Mouse (Mus musculus) macrophage (primary cell): ENCODE measurements at regions not wholly inside any gene's neighbourhood (a gene's known extent, or its start where the extent isn't known, plus 50 kb on each side); places are given as distances from the start of the nearest gene placed in this dataset.
A peak's percentile ranks its signal among the peaks of the same experiment; 100 is the strongest.

ENCODE experiments used
- H3K27ac ChIP-seq: fragments of 350-480 bp; formaldehyde crosslinking; 2 replicates; pipeline ENCODE4 v1.9.0; 2021
- H3K36me3 ChIP-seq: fragments of 350-480 bp; formaldehyde crosslinking; 2 replicates; pipeline ENCODE4 v1.9.0; 2021; ENCODE audit errors: inconsistent target
- H3K4me3 ChIP-seq: fragments of 350-480 bp; formaldehyde crosslinking; 2 replicates; pipeline ENCODE4 v1.9.0; 2021; ENCODE audit errors: inconsistent target
- H3K79me2 ChIP-seq: fragments of 350-480 bp; formaldehyde crosslinking; 2 replicates; pipeline ENCODE4 v1.9.0; 2021; ENCODE audit errors: inconsistent target
- WGBS: methylation state at CpG from one replicate; pipeline ENCODE4 v1.1.7; 2026; ENCODE audit warnings: inconsistent platforms; ENCODE audit not compliant: missing documents; 5-methylcytosine and 5-hydroxymethylcytosine counted together

DNA sequence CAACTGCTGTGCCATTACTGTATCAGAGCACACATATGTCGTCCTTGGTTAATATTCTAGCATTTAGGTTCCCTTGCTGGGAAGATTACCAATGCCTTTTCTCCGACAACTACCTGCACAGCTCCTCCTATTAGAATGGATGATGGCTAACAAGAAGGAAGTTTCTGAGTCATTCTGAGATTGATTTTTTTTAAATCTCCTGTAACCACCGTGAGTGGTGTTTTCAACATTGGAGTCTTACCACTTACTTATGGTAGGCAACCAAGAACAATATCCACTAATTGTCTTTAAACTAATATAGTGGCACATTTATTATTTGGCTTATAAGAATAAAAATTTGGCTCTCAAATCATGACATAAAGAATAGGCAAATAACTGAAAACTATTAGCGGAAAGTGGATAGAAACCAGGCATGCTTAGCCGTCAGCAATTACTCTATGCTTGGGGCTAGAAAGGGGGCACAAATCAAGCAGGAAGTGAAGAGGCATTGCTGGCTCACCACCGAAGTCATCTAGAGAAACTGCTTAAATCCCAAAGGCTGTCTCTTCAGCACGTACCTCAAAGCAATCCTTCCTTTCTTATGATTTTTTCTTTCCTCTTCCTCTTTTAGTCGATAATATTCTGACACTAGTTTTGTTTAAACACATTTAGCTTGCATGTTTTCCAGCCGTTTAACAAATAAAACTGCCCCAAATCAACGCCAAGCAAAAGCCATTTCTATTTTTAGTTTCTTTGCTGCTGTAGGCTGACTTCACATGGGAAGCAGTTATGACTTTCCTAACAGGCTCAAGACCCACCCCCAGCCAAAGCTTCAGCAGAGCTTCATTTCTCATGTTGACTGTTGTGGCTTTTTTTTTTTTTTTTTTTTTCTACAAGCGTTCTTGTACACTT, 484.8 kb upstream of the Gm7489 start:
- Histone ChIP-seq H3K79me2 (no peaks in the 10 kb centered on the region), H3K36me3 (no peaks in the 10 kb centered on the region), H3K4me3 (peak overlapping the region; percentile 29), H3K27ac (peak overlapping the region; percentile 92)
- 11% methylated on average over 11 of the region's 11 CpGs for WGBS

DNA sequence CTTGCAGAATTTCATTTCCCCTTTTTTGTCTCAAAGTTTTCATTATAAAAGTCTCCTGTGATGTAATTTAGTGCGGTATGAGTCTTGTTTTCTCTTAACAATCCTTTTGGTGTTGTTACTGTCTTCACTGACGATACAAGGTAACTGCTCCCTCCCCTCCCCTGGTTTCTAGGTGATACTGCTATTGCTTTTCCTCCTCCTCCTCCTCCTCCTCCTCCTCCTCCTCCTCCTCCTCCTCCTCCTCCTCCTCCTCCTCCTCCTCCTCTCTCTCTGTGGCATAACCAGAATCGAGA, 484.2 kb upstream of the Gm7489 start:
- Histone ChIP-seq H3K27ac (peak overlapping the region; percentile 92), H3K36me3 (no peaks in the 10 kb centered on the region), H3K4me3 (peak overlapping the region; percentile 29), H3K79me2 (no peaks in the 10 kb centered on the region)
- 7% methylated on average over 2 of the region's 3 CpGs for WGBS
